Mouse (Mus musculus) testis, postnatal 14 days (tissue): Measurements from ENCODE around the gene Fgd3.

Experiments
- DNase-seq: peaks from one replicate; pipeline ENCODE4 v3.0.0; 2021; ENCODE audit warnings: low spot score

Gene Fgd3

DNA sequence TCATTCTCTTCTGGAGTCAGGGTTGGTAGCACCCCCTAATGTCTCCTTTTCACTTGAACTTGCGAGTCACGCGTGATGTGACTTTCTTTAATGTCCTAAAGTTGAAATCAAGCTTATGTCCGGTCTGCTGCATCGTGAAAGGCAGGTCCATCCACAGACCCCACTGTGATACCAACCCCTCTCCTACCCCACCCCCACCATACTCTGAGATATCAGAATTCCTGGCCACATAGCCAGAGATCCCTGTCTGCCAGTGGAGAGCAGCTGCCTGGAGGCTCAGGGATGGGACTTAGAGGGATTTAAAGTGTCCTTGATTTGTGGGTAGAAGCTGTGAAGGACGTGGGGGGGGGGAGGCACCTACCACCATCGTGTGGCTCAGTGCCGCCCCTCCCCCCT, 71.6 kb downstream of the Fgd3 start, which contains the start of gene Susd3:
Gene Susd3, minus strand, starts transcription at position 240 of the 396 bp plus-strand sequence.
- DNase-seq, result no peak

DNA sequence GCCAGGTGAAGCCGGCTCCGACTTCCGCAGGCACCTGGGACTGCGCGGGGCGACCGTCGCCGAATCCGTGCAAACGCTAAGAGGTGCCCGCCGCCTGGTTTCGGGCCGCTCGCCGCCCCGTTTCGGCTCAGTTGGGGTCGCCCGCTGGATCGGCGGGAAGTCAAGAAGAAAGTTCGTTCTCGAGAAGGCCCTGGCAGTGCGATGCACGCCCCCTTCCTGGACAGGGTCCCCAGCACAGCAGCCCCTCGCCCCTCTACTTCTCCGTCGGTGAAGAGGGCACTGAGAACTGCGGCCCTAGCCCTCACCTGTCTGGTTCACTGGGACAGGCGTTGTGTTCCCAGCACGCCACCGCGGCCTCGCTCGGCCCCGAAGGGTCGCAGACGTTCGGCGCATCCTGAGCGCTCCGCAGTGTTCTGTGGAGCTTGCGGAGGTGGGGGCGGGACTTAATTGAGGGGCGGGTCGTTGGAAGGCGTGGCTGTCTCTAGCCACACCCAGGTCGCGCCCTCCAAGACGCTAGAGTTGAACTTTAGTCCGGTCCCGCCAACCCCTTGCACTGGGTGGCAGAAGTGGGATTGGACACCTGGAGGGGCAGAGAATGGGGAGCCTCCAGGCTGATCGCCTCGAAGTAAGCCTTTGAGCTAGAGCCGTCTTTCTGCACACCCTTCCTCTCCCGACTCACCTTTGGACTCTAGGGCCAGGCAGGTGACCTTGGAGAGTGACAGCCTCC, 72.2 kb downstream of the Fgd3 start:
- peak; percentile 56 for DNase-seq

DNA sequence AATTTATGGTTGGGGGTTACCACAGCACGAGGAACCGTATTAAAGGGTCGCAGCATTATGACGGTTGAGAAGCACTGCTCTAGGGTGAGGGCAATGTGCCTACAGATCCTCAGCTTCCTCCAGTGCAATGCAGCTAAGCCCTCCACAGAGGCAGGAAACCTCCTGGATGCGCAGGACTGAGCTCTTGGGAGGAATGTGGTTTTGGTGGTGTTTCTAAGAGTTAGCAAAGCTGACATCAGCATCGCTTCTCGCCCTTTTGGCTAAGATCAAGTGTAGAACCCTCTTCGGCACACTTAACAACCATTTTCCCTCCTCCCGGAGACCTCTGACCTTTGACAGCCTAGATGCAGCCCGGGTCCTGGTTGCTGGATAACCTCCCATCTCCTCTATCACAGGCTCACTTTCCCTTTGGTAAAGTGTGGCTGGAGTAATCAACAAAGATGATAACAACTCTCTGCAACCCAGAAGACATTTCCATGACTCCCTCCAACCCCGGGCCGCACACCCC, 72.8 kb downstream of the Fgd3 start:
- no peak for DNase-seq

DNA sequence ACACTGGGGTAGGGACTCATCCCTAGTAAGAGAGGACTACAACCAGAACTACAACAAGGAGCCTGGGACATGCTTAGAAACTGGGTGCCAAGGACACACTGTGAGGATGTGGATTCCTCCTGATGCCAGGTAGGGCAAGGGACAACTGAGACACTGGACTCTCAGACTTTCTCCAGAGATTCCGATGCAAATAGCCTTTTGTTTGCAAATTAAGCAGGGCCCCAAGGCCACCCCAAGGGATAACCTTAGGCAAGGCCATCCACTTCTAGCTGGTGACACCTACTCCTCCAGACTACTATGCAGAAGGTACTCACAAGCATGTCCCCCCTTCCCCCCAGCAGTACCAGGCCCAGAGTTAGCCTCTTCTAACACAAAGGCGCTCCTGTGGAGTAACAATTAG, 73.5 kb downstream of the Fgd3 start:
- no peak for DNase-seq

DNA sequence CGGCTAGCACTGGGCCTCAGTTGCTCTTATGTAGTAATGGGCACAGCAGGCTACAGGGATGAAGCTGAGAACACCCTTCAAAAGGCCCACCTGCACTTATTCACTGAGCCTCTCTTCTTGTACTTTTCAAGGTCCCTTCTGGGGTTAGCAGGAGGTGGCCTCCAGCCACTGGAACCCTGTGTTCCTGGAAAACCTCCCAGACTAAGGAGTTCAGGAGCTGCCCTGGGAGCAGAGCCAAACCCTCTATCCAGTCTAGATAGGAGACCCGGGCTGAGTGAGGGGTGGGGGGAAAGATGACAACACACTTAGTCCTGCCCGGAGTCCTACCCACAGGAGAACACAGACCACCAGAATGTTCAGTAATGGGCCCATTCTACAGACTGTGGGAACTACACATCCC, 74.1 kb downstream of the Fgd3 start:
- peak; percentile 88 for DNase-seq

DNA sequence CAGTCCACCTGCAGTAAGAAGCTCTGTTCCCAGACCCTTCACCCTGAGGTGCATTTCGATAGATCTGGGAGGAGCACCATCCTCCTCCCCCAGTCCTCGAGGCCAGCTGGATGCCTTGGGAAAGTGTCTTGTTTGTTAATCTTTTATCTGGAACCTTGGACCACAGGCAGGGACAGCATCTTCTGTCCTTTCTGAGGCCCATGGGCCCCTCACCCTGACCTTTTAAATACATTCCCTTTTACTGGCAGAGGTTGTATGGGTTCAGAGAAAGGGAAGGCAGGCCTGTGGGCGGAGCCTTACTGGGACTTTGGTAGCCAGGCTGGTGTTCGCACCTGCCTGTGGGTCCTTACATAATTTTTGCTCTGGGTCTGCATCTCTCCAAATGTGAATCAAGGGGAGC, 74.9 kb downstream of the Fgd3 start:
- peak; percentile 80 for DNase-seq

DNA sequence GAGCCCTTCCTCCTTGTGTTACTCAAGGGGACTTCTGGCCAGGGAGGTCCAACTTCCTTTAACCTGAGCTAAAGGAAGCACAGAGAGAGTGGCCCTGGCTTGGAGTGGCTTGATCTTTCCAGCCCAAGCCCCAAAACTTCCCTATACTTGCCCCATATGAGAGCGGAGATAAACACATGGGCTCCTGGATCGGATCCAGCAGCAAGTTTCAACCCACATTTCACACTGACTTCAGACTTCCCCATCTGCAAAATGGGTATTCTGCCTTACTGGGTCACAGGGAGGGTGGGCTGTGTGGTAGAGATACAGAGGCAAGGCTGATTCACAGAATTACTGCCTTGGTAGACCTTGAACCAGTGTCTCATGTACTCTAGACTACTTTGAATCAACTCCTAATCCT, 76.6 kb downstream of the Fgd3 start:
- no peak for DNase-seq

DNA sequence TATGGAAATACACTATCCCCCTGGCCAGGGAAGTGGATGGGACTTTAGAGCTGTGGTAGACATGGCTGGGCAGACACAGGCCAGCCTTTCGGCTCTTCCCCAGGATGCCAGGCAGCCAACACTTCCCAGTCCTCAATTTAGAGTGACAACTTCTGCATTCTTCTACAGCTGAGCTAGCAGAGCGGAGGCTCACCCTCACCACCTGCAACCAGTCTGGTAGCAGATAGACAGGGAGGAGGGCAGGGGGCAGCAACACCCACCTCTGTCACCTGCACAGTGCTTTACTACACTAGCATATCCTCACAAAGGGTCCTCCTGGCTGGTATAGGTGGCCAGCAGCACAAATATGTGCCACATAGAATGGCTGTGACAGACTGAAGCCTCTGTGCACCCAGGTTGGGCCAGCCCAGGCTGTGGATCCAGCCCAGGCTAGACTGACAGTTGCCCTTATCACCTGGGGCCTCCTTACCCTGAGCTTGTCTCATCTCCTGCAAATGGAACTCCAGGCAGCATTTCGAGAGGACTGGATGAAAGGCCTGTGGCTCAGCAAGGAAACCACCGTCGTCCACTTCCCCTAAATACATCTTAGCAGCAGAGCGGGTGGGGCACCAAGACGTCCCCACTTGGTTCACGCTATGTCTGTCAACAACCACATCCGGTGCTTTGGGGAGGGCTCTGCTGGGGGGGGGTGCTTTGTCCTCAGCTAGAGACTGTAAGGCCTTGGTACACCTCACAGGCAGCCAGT, 77.6 kb downstream of the Fgd3 start:
- DNase-seq, result no peak

DNA sequence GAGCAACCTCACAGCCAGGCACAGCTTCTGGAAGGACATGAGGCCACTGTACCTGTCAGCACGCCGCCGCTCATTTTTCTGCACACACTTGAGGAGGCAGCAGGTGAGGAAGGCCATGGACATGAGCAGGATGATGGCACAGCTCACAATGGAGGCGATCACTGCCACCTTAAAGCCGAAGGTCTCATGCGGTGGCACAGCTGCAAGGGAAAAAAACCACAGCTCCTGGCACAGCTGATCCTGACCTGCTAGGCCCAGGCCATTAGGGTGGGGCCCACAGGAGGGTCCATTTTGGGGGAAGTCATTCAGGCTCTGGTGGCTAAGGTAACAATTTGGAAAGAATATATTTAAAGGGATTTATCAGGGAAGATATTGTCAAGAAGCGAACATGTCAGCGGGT, 81.4 kb downstream of the Fgd3 start:
- no peak for DNase-seq

DNA sequence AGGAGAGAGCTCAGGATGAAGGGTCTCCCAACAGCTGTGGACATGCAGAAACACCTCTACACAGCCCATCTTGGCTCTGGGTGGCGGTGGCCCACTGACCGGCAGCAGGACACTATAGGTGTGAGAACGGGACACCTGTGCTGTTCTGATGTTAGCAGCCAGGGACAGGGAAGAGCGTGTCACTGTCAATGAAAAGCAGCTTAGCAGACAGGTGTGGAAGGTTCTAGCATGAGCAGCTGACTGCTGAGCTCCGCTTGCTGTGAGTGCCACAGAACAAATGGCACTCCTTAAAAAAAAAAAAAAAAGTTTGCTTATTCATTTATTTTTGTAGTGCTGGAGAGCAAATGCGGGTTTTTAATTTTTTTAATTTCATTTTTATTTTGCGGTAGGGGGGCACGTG, 82.5 kb downstream of the Fgd3 start:
- DNase-seq, result no peak

DNA sequence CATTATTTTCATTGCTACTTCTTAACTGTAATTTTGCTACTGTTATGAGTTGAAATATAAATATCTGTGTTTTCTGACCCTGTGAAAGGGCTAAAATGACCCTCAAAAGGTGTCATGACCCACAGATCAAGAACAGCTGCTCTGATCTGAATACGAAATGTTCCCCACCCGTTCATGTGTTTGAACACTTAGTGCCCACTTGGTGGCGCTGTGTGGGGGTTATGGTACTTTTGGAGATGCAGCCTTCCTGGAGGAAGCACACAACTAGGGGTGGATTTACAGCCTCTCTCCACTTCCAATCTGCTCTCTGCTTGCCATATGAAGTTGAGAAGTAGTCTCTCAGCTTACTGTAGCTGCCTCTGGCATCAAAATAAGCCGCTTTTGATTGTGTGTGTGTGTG, 85.4 kb downstream of the Fgd3 start:
- DNase-seq, result no peak

DNA sequence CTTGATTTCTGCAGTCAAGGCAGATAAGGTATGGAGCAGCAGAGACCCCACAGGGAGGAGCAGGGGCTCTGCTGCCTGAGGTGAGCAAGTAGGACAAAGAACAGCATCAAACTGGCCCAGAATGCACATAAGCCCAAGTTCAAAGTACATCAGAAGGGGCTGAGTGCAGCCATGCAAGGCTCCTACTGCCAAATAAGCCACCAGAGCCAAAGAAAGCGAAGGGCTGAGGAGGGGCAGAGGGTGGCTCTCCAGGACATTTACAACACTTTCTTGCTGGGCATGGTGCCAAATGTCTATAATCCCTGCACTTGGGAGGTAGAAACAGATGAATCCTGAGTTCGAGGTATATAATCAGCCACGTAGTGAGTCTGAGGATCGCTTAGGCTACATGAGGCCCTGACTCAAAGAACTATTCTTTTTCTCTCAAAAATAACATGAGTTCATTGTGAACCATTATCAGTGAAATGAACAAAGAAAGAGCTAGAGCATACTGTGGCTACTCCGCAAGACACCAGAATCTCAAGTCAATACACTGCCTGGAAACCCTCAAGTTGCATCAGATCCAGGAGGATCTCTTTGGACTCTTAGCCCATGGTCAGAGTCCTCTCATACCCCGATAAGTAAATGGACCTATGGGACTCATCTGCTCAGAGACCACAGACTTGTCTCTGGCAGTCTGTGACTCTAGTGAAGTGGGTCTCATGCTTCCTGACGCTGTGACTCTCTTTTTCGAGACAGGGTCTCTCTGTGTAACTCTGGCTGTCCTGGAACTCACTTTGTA, 86.1 kb downstream of the Fgd3 start:
- no peak for DNase-seq

DNA sequence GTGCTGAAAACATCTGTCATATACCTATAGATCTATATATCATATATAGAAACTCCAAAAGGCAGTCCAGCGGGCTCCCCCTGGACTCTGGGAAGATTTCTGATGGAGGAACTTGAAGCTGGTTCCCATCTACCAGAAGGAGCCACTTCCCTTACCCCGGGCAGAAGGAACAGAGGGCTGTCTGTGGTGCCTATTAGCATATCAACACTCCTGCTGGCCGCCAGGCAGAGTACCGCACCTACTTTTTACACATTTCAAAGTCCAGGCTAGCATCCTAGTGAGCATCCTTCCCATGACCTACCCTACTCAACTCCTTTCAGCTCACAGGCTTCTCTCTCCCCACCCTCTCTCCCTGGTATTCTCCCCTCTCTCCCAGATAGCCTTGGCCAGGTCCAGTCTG, 94.5 kb downstream of the Fgd3 start:
- DNase-seq, result no peak

DNA sequence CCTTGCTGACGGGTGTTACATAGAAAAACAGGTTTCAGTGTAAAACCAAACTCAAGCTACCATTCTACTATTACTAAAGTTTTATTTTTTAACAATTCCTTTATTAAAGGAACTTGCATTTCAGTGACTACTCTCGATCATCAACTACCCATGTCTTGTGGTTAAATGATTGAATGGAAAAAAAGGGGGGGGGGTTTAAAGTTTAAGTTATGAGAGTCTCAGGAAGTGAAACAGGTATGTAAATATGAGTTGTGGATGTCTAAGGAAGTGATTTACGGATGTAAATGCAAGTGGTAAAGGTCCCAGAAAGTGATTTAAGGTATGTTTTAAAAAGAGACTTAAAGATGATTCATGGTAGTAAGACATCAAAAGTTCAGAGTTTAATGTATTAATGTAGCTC, 95.0 kb downstream of the Fgd3 start:
- no peak for DNase-seq

DNA sequence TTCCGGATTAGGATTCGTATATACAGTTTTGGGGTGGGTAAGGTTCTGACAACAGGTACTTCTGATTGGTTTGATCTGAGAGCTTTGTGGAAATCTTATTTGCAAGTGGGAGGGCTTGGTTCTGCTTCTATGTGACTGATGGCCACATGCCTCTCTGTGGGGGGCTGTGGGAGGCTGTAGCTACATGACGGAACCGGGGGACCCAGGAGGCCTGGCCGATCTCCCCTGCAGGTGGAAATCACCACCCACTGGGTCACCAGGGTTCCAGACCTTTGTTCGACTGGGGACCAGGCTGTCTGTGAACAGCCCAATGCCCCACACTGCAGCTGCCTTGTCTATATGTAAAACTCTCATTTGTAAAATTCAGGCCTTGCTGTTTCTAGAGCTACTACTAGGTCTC, 95.4 kb downstream of the Fgd3 start:
- DNase-seq, result no peak

DNA sequence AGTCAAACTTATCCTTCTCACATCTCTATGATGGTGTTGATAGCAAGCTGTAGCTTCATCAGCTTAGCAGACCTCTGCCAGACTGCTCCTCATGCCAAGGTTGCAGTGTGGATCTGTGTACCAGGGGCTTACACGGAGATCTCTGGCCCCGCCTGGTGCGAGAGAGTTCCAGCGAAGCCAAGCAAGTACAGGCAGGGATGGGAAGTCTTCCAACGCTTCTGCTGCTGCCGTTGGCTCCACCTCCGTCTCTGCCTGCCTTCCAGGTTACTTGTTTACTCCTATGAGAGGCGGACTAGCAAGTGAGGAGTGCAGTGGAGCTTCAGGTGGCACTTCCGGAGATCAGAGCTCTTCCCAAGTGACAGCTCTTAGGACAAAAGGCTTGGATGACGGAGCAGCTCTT, 95.8 kb downstream of the Fgd3 start:
- no peak for DNase-seq

DNA sequence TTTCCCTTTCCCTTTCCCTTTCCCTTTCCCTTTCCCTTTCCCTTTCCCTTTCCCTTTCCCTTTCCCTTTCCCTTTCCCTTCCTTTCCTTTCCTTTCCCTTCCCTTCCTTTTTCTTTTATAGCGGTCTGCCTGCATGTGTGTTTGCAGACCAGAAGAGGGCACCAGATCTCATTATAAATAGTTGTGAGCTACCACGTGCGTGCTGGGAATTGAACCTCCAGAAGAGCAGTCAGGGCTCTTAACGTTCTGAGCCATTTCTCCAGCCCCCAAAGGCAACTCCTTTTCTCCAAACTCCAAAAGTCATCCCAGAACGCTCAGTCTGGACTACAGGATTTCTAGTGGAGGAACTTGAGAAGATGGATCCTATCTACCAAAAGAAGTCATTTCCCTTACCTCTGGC, 99.2 kb downstream of the Fgd3 start:
- no peak for DNase-seq

DNA sequence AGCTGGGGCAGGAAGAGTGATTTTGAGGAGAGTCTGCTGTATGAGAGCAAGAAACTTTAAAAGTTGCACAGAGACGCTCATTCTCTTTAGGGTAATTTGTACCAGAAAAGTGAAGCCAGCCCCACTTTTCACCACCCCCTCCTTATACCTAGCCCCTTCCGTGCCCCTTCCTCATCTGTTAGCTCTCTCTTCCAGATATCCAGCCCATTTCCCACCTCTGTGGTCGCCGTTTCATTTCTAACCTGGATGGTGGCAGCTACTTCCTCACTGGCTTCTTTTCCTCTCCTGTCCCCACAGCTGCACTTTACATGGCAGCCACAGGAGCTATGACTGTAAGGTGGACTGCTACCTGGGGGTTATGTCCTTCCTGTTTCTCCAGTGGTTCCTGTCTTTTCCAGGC, 100.7 kb downstream of the Fgd3 start:
- no peak for DNase-seq

DNA sequence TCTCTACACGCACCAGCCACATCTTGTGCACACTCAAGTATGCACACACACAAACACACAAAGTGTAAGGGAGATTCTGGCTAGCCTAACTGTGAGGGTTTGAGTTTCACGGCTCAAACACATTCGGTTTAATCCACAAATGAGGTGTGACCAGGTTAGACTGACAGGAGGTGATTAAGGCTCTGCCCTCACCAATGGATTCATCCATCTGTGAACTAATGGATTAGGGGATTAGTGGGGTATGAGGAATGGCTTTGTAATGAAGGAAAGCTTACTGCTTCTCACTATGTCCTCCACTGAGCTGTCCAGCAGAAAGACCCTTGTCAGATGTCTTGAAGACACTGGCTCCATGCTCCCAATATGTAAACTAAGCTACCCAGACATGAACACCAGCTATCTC, 101.5 kb downstream of the Fgd3 start:
- no peak for DNase-seq

DNA sequence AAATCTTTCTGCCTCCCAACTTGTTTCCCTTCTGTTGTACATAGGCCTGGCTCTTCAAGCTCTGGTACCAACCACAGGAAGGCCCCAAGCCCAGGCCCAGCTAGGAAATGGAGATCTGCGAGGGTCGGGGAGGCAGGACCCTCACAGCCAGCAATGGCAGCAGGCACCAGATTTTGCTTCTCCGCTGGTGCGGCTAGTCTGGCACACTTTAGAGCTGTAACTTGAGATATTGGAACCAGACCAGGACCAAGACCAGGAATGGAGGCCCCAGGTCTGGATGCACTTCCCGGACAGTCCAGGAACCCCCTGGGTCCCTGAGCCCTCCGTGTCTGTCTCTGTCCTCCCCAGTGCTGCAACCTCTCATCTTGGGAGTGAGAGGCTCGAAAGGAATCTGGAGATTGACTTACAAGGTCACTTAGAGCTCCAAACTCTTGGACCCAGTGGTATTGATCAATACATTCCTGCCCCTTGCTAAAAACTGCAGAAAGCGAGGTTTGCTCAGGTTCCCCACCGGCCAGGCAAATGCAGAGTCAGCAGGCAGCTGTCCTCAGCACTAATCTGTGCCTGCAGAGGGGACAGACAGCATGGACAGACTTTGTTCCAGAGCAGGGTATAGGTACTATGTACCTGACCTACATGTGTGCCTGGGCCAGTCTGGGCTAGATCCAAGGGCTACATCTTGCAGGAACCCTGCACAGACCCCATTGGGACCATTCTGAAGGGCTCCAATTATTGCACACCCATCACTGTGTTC, 103.1 kb downstream of the Fgd3 start:
- no peak for DNase-seq

DNA sequence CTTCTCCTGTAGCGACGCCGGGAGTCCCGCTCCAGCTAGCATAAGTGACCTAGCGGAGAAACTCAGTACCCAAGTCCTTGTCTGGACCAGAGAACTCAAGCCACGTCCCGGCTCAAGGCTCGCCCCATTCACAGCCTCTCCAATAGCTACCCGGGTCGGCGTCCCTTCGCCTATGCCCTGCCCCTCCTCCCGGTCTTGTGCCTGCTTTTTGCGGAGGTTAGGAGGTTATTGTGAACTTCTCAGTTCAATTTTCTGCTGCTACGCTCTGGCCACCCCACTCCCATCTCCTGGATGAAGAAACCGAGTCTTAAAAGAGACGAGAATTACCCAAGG, 103.9 kb downstream of the Fgd3 start:
- DNase-seq, result no peak

DNA sequence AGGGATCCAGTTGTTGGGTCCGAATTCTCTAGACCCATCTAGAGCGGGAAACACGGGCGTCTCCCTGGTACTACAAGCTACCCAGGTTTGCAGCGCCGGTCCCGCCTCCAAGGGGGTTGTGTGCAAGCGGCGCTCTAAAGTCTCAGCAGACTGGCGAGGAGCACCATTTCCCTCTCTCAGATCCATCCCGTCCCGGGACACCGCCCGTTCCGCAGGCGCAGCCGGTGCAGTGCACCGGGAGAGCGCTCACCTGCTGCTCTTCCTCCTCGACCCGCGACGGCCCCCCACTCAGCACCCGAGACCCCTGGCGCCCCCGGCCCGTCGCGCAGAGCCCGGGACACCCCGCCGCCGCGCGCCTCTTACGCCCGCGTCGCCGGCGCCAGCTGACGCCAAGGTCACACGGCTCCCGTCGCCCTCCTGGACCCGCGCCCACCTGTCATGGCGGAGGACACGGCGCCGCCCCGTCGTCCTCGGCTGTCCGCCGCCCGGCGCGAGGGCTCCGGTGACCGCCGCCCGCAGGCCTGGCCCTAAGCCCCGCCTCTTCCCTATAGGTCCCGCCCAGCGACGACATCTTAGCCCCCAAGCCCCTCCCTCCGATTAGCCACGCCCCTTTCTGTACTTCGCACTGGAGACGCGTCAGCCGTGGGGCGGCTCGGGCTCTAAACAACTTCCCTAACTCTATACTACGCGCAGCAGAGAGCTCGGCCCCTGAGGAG, 104.4 kb downstream of the Fgd3 start, which contains the start of gene Card19:
Gene Card19, minus strand, starts transcription at position 534 of the 716 bp plus-strand sequence.
- DNase-seq, result peak; percentile 93
